Mouse (Mus musculus): ENCODE data around the gene Abl1. TPM values are rescaled to one million over a fixed set of nuclear protein-coding genes. Genes with fewer than 3 reads are reported as not detected.

Gene Abl1
- total RNA-seq, 2 experiments from 2014 or later: 109 to 112 TPM

DNA sequence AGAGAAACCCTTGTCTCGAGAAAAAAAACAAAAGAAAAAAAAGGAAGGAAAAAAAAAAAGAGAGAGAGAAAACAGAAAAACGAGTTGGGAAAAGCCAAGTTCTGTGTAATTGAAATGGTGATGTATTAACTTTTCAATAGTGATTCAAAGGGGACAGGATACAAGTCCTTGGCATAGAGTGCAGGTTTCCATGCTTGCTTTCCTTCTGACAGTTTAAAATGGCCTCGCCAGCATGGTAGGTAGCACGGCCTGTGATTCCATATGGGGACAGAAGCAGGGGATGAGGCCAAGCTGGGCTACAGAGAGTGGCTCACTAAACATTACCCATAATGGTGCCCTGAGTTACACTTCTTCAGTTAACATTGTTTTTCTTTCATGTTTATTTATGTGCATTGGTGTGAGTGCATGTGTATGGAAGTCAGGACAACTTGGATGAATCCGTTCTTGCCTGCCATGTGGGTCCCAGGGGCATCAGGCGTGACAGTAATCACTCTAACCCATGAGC lies 6.4 kb upstream of the Abl1 start:
- DNase-seq (ENCODE audit: low spot score in 2 of 2): no peak

DNA sequence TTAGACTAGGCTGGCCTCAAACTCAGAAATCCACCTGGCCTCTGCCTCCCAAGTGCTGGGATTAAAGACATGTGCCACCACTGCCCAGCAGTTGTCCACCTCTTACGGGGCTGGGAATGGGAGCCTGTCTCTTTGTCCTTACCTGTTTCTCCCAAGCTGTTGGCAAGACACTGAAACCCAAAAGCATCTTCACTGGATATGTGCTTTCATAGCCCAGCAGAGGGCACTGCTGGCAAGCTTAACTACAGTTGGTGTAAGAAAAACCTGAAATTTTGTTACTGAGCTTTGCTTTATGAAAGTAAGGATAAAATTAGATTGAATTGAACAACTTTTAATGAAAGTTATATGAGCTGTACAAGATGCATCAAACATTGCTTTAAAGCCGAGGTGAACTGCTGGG lies 4.5 kb upstream of the Abl1 start:
- peak in 1 of 2 experiments; percentile 36 for DNase-seq (ENCODE audit: low spot score in 2 of 2)

DNA sequence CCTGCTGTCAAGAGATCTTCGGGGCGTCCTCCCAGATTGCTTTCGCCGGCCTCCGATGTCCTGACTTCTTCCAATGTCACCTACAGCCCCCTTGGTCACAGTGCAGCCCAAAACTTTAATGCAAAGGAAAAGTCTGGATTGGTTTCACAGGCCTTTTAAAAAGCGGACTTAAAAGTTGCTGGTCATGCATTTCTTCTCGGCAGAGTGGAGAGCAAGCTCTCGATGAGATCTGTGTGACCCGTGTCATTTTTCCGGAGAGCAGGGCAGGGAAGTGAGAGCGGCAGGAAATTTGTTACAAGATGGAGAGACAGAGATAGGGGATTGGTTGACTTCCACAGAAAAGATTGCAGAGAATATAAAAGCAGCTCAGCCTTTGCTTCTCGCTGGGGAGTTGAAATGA lies 869 bp downstream of the Abl1 start:
- no peak for DNase-seq (ENCODE audit: low spot score in 2 of 2)

GRCm38 (mm10) chr2:31690063-31690462 lies 1.9 kb downstream of the Abl1 start:
- DNase-seq (ENCODE audit: low spot score in 2 of 2): no peak

GRCm38 (mm10) chr2:31698209-31698608 lies 10.0 kb downstream of the Abl1 start:
- no peak for DNase-seq (ENCODE audit: low spot score in 2 of 2)

- no peak for DNase-seq (ENCODE audit: low spot score in 2 of 2)
Observed at GRCm38 (mm10) chr2:31700545-31701446, 12.6 kb downstream of the Abl1 start.

- DNase-seq (ENCODE audit: low spot score in 2 of 2): no peak
Observed at GRCm38 (mm10) chr2:31703226-31703625, 15.1 kb downstream of the Abl1 start.

GRCm38 (mm10) chr2:31705914-31706313 lies 17.7 kb downstream of the Abl1 start:
- no peak for DNase-seq (ENCODE audit: low spot score in 2 of 2)

DNA sequence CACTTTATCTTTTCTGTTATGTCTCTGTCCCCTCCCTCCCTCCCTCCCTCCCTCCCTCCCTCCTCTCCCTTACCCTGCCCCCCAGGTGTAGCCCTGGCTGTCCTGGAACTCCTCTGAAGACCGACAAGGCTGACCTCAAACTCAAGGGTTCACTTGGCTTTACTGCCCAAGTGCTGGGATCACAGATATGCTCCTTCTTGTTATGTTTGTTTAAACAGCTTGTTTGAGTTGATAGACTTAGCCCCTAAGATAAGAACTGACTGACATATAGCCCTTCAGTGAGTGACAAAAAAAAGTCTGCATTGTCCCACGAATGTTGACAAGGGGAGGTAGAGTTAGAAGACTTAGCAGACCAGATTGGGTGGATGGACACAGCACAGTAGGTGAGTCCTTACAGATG lies 18.4 kb downstream of the Abl1 start:
- DNase-seq (ENCODE audit: low spot score in 2 of 2): no peak

DNA sequence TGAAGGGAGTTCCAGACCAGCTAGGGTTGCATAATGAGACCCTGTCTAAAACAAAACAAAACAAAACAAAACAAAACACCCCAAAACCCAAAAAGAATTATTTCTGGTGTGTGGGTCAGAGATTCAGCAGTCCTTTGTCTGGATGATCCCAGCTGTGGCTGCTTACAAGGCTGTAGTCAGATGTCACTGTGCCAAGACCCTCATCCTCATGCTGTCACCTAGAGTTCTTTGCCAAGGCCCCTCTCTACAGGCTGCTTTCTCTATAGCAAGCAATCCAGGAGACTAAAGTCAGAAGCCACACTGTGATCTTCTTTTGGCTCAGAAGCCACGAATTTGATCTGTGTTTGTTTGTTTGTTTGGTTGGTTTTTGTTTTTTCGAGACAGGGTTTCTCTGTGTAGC lies 24.5 kb downstream of the Abl1 start:
- DNase-seq (ENCODE audit: low spot score in 2 of 2): no peak

DNA sequence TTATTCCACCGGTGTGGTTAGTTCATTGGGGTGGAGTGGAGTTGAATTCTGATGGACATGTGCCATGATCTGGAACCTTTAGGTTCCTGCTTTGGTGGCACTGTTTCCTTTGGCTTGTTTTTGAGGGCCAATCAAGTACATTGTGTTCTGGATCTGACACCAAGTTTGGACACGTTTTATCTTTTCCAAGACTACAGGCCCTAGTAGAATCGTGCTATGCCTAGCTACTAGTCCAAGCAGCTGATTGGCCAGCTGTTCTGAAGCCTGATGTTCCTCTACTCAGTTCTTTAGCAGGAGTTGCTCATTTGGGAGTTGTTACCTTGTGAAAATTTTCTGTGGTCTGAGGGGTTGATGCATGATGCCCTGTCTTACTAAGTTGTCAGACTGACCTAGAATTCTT lies 25.6 kb downstream of the Abl1 start:
- no peak for DNase-seq (ENCODE audit: low spot score in 2 of 2)

- DNase-seq (ENCODE audit: low spot score in 2 of 2): no peak
Observed at GRCm38 (mm10) chr2:31714780-31715179, 26.6 kb downstream of the Abl1 start.

GRCm38 (mm10) chr2:31715985-31716384 lies 27.8 kb downstream of the Abl1 start:
- DNase-seq (ENCODE audit: low spot score in 2 of 2): no peak

DNA sequence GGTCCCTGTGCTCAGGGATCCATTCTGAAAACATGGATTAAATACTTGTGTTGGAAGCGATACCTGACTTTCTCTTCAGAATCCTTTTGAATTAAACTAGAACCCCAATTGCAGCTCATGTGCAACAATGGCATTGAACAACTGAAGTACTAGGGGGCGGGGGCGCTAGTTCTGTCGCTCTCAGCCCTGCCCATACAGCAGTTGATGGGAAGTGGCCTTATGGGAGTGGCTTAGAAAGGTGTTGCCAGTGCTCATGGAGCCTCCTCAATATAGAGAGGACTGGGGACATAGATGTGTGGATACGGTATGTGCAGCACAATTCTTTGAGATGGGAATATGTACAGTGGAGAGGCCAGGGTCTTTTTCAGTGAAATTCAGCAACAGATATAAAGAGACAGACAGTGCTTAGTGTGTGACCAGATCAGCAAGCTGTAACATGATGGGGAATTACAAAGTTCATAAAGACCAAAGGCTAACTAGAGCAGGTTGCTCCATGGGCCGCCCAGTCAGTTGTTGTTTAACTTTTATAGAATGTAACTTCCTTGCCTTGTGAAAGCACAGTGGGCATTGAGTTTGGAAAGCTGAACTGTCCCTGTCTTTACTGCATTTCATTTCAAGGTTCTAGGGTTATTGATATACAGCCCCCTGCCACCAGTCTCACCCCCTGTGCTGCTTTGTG lies 31.2 kb downstream of the Abl1 start:
- no peak for DNase-seq (ENCODE audit: low spot score in 2 of 2)

DNA sequence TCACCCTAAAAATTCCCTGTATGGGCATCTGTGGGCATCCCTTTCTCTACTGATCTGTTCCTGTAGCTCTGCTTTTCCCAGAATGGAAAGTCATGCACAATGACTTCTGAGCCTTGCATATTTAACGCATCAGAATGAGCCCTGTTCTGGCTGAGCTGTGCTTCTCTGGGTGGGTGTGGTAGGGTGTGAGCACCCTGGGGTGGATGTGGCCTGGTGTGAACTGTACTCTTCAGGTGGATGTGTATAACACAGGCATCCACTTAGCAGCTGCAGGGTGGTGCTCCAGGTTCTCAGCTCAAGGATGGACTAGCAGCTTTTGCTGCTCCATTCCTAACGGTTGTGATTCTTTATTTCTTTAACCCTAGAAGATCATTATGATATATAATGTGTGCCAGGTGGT lies 31.8 kb downstream of the Abl1 start:
- DNase-seq (ENCODE audit: low spot score in 2 of 2): no peak

DNA sequence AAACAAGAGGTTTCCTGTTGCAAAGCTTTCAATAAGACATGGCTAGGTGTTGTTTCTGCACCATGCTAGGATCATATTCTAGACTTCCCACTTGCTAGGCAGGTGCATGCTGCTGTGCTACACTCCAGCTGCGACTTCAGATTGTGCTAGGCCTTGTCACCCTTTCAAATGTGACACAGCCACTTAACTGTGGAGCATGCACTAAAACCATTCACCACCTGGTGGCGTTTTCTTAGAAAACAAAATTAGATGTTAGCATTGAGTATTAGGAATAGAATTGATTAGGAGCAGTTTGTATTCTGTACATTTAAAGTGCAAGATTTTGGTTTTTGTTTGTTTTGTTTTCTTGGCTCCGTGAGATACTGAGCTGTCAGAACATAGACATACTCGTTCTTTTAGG lies 32.6 kb downstream of the Abl1 start:
- no peak for DNase-seq (ENCODE audit: low spot score in 2 of 2)

DNA sequence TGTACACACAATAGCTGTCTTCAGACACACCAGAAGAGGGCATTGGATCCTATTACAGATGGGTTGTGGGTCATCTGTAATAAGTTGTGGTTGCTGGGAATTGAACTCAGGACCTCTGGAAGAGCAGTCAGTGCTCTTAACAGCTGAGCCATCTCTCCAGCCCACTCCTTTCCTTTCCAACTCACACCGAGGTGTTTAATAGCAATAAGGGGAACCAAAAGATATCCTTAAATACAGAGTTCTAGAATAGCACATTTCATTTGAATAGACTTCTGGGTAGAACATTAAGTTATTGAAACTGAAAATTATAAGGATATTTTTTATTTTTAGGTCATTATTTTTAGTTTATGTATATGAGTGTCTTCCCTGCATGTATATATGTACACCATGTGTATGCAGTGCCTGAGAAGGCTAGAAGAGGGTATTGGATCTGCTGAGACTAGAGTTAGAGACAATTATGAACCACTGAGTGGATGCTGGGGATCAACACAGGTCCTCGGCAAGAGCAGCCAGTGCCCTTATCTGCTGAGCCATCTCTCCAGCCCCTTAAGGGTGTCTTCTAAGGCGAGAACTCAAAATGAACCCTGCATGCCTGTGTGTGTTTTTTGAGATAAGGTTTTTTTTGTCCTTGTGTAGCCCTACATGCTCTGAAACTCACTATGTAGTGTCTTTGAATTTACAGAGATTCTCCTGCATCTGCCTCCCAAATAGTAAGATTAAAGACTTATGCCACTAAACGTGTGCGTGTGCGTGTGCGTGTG lies 36.7 kb downstream of the Abl1 start:
- DNase-seq (ENCODE audit: low spot score in 2 of 2): no peak

DNA sequence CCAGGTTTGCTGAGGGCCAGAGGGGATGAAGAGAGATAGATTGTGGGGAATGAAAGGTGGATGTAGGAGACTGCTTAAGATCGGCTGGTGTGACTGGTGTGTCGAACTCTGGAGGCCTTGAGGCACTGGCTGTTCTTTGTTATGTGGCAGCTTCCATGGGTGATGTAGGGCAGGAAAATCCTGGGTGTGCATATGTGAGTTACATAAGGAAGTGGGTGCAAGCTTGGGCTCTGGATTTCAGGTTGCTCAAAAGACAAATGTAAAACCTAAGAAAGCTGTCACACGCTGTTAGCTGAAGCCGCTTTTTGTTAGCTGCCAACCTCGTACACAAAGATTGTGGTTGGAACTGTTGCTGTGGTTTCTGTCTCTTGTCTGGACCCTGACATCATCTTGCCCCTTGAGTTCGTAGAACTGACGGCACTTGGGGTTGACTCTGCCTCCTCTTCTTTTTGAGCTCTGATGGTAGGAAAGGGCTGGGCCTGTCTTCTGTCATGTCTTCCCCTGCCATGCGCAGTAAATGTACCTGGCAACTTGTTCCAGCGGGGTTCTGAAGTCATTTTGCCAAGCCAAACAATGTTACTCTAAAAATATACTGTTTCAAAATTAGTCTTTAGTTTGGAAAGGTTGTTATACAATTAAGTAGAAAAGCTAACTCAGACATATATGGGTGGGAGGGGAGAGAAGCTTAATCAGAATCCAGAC lies 39.6 kb downstream of the Abl1 start:
- no peak for DNase-seq (ENCODE audit: low spot score in 2 of 2)

DNA sequence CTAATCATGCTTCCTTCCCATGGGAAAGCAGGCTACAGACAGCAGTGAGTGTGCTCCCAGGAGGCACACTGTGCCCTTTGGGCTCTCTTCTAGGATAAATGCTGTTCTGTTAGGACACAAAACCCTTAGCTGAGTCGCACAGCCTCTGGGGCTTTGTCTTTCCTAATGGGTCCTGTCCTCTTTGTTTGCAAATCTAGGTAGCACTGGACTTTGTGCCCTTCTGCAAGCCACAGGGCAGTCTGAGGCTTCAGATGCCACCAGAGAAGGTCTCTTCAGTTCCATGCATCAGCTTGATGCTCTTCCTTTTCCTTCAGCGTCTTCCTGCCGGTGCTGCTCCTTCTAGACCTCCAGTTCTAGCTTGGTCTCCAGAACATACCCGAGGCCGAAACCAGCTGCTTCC lies 42.5 kb downstream of the Abl1 start:
- no peak for DNase-seq (ENCODE audit: low spot score in 2 of 2)

GRCm38 (mm10) chr2:31732497-31732896 lies 44.3 kb downstream of the Abl1 start:
- no peak for DNase-seq (ENCODE audit: low spot score in 2 of 2)

DNA sequence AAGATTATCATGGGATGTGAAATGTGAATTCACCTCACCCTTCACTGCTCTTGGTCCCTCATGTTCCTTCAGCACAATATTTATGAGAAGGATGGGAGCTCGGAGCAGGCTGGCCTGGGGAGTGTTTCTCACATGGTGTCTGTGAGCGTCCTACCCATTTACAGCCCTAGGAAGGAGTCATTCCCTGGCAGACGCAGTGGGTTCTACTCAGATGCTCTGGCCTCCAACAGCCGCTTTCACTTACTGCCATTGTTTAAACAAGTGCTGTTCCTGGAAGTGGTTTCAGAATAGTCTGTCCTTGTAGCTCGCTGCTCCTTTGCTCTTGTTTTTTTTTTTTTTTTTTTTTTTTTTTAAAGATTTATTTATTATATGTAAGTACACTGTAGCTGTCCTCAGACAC lies 45.4 kb downstream of the Abl1 start:
- no peak for DNase-seq (ENCODE audit: low spot score in 2 of 2)

Measured in adrenal gland, postnatal 4 days (tissue).